Mouse (Mus musculus): ENCODE results near the gene Nmt2. TPM values are rescaled to one million over a fixed set of nuclear protein-coding genes. Genes with fewer than 3 reads are reported as not detected.

Nmt2 gene
- polyA plus RNA-seq, 1 experiment = 25.3 TPM

DNA sequence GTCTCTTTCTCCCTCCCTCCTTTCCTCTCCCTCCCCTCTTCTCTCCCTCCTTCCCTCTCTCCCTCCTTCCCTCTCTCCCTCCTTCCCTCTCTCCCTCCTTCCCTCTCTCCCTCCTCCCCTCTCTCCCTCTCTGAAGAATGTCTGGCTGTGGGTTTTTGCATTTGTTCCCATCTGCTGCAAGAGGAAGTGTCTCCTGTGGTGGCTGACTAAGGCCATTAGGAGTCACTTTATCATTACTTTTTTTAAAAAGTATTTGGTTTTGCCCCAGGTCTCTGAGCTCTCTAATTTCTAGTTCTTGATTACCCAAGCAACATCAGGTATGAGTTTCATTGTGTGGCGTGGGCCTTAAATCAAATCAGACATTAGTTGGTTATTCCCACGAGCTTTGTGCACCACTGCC, 7.9 kb upstream of the Nmt2 start:
- no peaks in the 10 kb centered on the region for H3K27me3 ChIP-seq (ENCODE audit: control insufficient read depth, insufficient read depth, low read length)
- TF ChIP-seq POLR2A (IDR thresholded peaks at IDR 0.05; ENCODE audit: control insufficient read depth, low read depth, low read length) (no peak), CTCF (IDR thresholded peaks at IDR 0.05; ENCODE audit: control insufficient read depth, insufficient read depth, insufficient replicate concordance, low read depth, low read length) (no peak)
- no peak overlapping the region for H3K27ac ChIP-seq (ENCODE audit: control insufficient read depth, insufficient read depth, low read depth, low read length)

DNA sequence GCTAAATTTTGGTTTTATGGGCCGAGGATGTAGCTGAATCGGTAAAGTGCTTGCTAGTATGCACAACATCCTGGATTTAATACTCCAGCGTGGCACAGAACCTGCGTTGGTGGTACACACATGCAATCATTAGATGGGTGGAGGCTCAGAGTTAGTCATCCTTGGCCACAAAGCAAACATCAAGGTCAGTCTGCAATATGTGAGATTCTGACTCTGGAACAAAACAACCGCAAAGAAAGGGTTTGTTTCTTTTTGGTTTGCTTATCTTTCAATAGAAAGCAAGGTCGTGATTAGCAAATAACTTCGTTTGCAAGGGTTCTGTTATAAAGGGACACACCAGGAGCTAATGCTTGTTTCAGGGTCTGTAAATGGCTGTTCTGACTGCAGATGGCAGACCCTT, 6.5 kb upstream of the Nmt2 start:
- H3K36me3 ChIP-seq (ENCODE audit: control insufficient read depth, insufficient read depth, low read length) = no peaks in the 10 kb centered on the region
- TF ChIP-seq POLR2A (IDR thresholded peaks at IDR 0.05; ENCODE audit: control insufficient read depth, low read depth, low read length) = no peak
- TF ChIP-seq CTCF (IDR thresholded peaks at IDR 0.05; ENCODE audit: control insufficient read depth, insufficient read depth, insufficient replicate concordance, low read depth, low read length) = no peak
- no peak overlapping the region for H3K4me3 ChIP-seq (ENCODE audit: control insufficient read depth, low read depth, low read length)
- peaks cover under 1% of the 10 kb centered on the region; the same call in 1 of the 2 replicates for H3K4me1 ChIP-seq (ENCODE audit: control insufficient read depth, insufficient read depth, low read length)
- H3K27ac ChIP-seq (ENCODE audit: control insufficient read depth, insufficient read depth, low read depth, low read length) = peak overlapping the region; percentile 51; the same call in 1 of the 2 replicates
- no peaks in the 10 kb centered on the region for H3K27me3 ChIP-seq (ENCODE audit: control insufficient read depth, insufficient read depth, low read length)

More for the DNA sequence above, 7.9 kb upstream of the Nmt2 start:
- H3K4me1 ChIP-seq (ENCODE audit: control insufficient read depth, insufficient read depth, low read length) = no peaks in the 10 kb centered on the region
- no peaks in the 10 kb centered on the region for H3K36me3 ChIP-seq (ENCODE audit: control insufficient read depth, insufficient read depth, low read length)
- no peak overlapping the region for H3K4me3 ChIP-seq (ENCODE audit: control insufficient read depth, low read depth, low read length)

DNA sequence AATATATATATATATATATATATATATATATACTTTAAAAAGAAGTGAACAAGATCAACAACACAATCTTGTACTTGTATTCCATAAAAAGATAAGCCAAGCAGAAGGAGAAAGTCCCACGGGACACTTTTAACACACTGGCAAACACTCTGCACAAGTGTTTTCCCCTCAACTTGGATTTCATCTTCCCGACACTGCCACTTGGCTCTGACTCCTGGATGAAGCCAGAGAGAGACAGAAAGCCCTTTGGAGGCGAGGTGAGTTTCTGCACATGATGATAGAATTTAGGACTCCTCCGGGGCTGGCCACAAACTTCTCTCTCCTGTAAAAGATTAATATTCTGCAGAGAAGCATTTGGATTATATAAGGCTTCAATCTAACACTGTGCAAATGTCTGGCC, 2.7 kb upstream of the Nmt2 start:
- Histone ChIP-seq H3K27me3 (ENCODE audit: control insufficient read depth, insufficient read depth, low read length) (no peaks in the 10 kb centered on the region), H3K4me3 (ENCODE audit: control insufficient read depth, low read depth, low read length) (no peak overlapping the region), H3K36me3 (ENCODE audit: control insufficient read depth, insufficient read depth, low read length) (no peaks in the 10 kb centered on the region), H3K27ac (ENCODE audit: control insufficient read depth, insufficient read depth, low read depth, low read length) (no peak overlapping the region), H3K4me1 (ENCODE audit: control insufficient read depth, insufficient read depth, low read length) (peaks cover 9% of the 10 kb centered on the region)
- no peak for TF ChIP-seq CTCF (IDR thresholded peaks at IDR 0.05; ENCODE audit: control insufficient read depth, insufficient read depth, insufficient replicate concordance, low read depth, low read length)

DNA sequence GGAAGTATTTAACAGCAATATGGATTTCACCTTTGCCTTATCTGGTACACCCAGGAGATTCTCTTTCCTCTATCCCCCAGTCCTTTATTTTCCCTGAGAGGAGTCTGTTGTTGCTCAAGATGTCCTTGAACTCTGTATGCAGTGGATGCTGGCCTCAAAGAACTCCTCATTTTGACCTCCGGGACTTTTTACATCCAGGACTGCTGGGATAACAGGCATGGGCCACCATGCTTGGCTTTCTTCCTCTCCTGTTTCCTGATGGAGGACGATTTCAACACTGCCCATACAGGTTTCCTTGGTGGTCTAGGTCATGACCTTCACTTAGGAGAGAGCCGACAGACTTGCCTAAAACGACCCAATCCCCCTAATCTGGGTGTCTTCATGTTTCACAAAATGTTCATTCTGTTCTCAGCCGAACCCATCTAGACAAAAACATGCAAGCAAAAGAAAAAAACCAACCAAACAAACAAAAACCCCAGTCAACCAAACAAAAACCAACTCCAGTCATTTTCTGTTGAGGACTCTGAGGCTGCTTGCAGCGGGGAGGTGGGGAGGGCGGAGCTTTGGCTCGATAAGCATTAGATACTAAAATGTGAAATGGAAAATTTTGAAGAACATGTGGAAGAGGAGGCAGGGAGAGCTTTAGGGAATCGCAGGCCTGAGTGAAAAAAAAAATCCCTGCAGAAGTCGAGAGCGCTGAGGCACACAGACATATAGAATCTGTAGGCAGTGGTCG, 978 bp upstream of the Nmt2 start:
- peak overlapping the region; percentile 88 for H3K4me3 ChIP-seq (ENCODE audit: control insufficient read depth, low read depth, low read length)
- TF ChIP-seq CTCF (IDR thresholded peaks at IDR 0.05; ENCODE audit: control insufficient read depth, insufficient read depth, insufficient replicate concordance, low read depth, low read length) = no peak
- TF ChIP-seq POLR2A (IDR thresholded peaks at IDR 0.05; ENCODE audit: control insufficient read depth, low read depth, low read length) = no peak
- H3K27me3 ChIP-seq (ENCODE audit: control insufficient read depth, insufficient read depth, low read length) = no peaks in the 10 kb centered on the region
- peaks cover 9% of the 10 kb centered on the region for H3K4me1 ChIP-seq (ENCODE audit: control insufficient read depth, insufficient read depth, low read length)
- H3K27ac ChIP-seq (ENCODE audit: control insufficient read depth, insufficient read depth, low read depth, low read length) = peak overlapping the region; percentile 92
- H3K36me3 ChIP-seq (ENCODE audit: control insufficient read depth, insufficient read depth, low read length) = no peaks in the 10 kb centered on the region

DNA sequence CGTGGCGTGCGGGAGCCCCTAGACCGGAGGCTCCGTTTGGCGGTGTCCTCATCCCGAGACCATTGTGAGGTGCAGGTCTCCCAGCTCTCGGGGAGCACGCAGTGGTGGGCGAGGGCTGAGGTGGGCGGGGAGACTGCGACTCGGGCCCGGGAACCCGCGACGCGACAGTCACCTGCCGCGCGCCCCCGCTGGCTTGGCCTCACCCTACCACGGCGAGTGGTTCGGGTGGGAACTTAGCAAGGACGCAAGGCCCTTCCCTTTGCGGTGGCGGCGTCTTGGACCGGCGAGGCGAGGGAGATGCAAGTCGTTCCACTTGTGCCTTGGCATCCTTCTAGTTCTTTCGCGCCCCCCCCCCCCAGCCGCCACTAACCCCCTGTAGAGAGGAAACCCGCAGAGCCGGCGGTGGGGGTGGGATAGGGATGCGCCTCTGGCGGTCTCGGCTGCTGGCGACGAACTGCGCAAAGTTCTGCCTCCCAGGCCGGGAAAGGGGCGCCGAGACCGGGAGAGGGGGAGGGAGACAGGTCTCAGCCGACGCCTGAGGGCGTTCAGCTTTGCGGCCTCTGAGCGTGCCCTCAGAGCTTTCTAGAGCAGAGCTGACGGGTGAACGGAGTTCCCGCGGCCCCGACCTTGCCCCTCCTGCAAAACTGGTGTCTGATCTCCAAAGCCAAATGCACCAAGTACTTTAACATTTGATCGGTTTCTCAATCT, 615 bp downstream of the Nmt2 start:
- no peak for TF ChIP-seq POLR2A (IDR thresholded peaks at IDR 0.05; ENCODE audit: control insufficient read depth, low read depth, low read length)
- Histone ChIP-seq H3K27me3 (ENCODE audit: control insufficient read depth, insufficient read depth, low read length) (no peaks in the 10 kb centered on the region), H3K4me3 (ENCODE audit: control insufficient read depth, low read depth, low read length) (peak overlapping the region; percentile 93), H3K27ac (ENCODE audit: control insufficient read depth, insufficient read depth, low read depth, low read length) (peak overlapping the region; percentile 83), H3K36me3 (ENCODE audit: control insufficient read depth, insufficient read depth, low read length) (no peaks in the 10 kb centered on the region), H3K4me1 (ENCODE audit: control insufficient read depth, insufficient read depth, low read length) (peaks cover 9% of the 10 kb centered on the region)

DNA sequence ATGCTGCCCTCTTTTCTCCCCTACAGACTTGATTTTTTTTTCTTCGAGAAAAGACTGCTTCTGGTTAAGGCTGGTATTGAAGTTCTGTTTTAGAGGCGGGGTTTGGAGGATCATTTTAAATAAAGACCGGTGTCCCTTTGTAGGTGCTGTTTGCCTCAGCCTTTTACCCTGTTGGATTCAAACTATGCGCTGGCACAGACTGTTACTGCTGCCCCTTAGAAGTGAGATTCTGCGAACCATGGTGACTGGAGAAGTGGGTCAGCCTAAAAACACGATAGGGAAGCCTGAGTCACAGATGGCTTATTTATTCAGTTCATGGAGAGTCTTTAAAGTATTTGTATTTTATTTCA, 1.1 kb downstream of the Nmt2 start:
- H3K27me3 ChIP-seq (ENCODE audit: control insufficient read depth, insufficient read depth, low read length) = no peaks in the 10 kb centered on the region
- TF ChIP-seq POLR2A (IDR thresholded peaks at IDR 0.05; ENCODE audit: control insufficient read depth, low read depth, low read length) = no peak
- TF ChIP-seq CTCF (IDR thresholded peaks at IDR 0.05; ENCODE audit: control insufficient read depth, insufficient read depth, insufficient replicate concordance, low read depth, low read length) = no peak
- H3K4me3 ChIP-seq (ENCODE audit: control insufficient read depth, low read depth, low read length) = peak overlapping the region; percentile 93

DNA sequence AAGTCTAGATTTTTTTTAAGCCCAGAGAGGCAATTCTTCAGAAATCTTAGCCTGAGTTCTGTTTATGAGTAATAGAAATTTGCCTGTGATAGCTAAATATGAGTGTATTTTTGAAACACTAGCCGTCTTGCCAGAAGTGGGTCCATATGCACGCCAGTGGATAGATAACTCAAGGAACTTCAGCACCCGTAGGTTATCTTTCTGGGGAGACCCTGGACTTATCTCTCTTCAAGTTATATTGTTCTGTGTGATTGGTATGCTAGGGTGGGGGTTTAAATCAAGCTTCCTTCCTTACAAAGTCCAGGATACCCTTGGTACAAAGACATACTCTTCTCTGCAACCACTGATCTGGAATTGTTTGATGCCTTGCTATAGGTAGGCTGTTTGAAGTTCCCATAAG, 1.7 kb downstream of the Nmt2 start:
- H3K4me3 ChIP-seq (ENCODE audit: control insufficient read depth, low read depth, low read length) = no peak overlapping the region
- H3K36me3 ChIP-seq (ENCODE audit: control insufficient read depth, insufficient read depth, low read length) = no peaks in the 10 kb centered on the region
- TF ChIP-seq POLR2A (IDR thresholded peaks at IDR 0.05; ENCODE audit: control insufficient read depth, low read depth, low read length) (no peak), CTCF (IDR thresholded peaks at IDR 0.05; ENCODE audit: control insufficient read depth, insufficient read depth, insufficient replicate concordance, low read depth, low read length) (no peak)
- H3K27me3 ChIP-seq (ENCODE audit: control insufficient read depth, insufficient read depth, low read length) = no peaks in the 10 kb centered on the region
- H3K4me1 ChIP-seq (ENCODE audit: control insufficient read depth, insufficient read depth, low read length) = peaks cover 9% of the 10 kb centered on the region
- H3K27ac ChIP-seq (ENCODE audit: control insufficient read depth, insufficient read depth, low read depth, low read length) = no peak overlapping the region

More for the DNA sequence above, 1.1 kb downstream of the Nmt2 start:
- peak overlapping the region; percentile 83 for H3K27ac ChIP-seq (ENCODE audit: control insufficient read depth, insufficient read depth, low read depth, low read length)
- peaks cover 9% of the 10 kb centered on the region for H3K4me1 ChIP-seq (ENCODE audit: control insufficient read depth, insufficient read depth, low read length)
- no peaks in the 10 kb centered on the region for H3K36me3 ChIP-seq (ENCODE audit: control insufficient read depth, insufficient read depth, low read length)
